ENCODE assay signal across 34 mouse cellular contexts in genomic region chr10:59252396-59252795, GRCm38 (mm10). TPM values are rescaled to one million over a fixed set of nuclear protein-coding genes. Genes with fewer than 3 reads are reported as not detected.
DNase-seq lines count a peak whose midpoint lies in the region; ATAC-seq and TF ChIP-seq lines count a peak whose summit lies in the region.
"Had no signal": no experiment of that assay in that cellular context is flagged by ENCODE, and none has a peak within 500 bp of the region (broad histone marks: within the 10 kb centered on the region; RNA-seq: fewer than 3 reads in every experiment).

No protein-coding gene starts in this region.

- ATAC-seq in embryonic facial prominence, embryonic 14.5 days (ENCODE audit: low read depth), result no peak
- ATAC-seq in lung, postnatal 0 days, result 0 out of 2 replicates have a peak, but pooled peaks have one; percentile 16
- ATAC-seq in limb, embryonic 15.5 days (ENCODE audit: insufficient number of reproducible peaks, low FRiP score, low TSS enrichment, low read depth), result peak; percentile 44; the same call in 1 of the 2 replicates
- ATAC-seq in forebrain, embryonic 11.5 days (replicated peaks; ENCODE audit: low FRiP score), result no peak
- ATAC-seq: forebrain, embryonic 15.5 days; hindbrain, postnatal 0 days had no signal

- no peak overlapping the region for H3K4me2 ChIP-seq in embryonic facial prominence, embryonic 14.5 days (ENCODE audit: low read depth, low read length)
- H3K4me2 ChIP-seq in lung, postnatal 0 days (replicated peaks; ENCODE audit: low read depth, low read length), result no peak overlapping the region
- H3K4me2 ChIP-seq in limb, embryonic 15.5 days, result no peak overlapping the region
- no peak overlapping the region for H3K4me2 ChIP-seq in forebrain, embryonic 11.5 days (ENCODE audit: low read depth, low read length, severe bottlenecking)
- H3K4me2 ChIP-seq: embryonic facial prominence, embryonic 15.5 days; forebrain, embryonic 15.5 days; heart, embryonic 11.5 days; hindbrain, embryonic 12.5 days; liver, embryonic 15.5 days; lung, embryonic 14.5 days; midbrain, embryonic 12.5 days; stomach, embryonic 15.5 days had no signal

- DNase-seq in embryonic facial prominence, embryonic 14.5 days (ENCODE audit: low spot score), result peak; percentile 45
- DNase-seq in embryonic facial prominence, embryonic 10.5 days (ENCODE audit: low spot score), result no peak
- DNase-seq in lung, postnatal 0 days (ENCODE audit: low spot score), result no peak
- no peak for DNase-seq in lung, postnatal 36 days
- DNase-seq in left cerebral cortex, adult 8-10 months (ENCODE audit: low spot score in 2 of 2), result no peak
- DNase-seq in forebrain, embryonic 11.5 days (ENCODE audit: low spot score), result no peak
- no peak for DNase-seq in layer of hippocampus, postnatal 25 days (ENCODE audit: extremely low spot score in 1 of 2, low spot score in 1 of 2)
- DNase-seq: adrenal gland, postnatal 14 days; cerebellum, adult 11 months; cerebellum, adult 9-10 months; cerebellum, postnatal 36 days; gastrocnemius, adult 2 months; gastrocnemius, postnatal 36 days; heart, adult 18-20 months; heart, postnatal 36 days; kidney, adult 2 months; kidney, postnatal 36 days; left cerebral cortex, postnatal 4 days; lung, embryonic 14.5 days; retina, postnatal 1 day; right cerebral cortex, postnatal 14 days; thymus, adult 2 months; thymus, postnatal 36 days had no signal

- H3K4me1 ChIP-seq in embryonic facial prominence, embryonic 14.5 days (ENCODE audit: control insufficient read depth, insufficient read depth, low read length), result 0 out of 2 replicates have a peak, but pooled peaks cover 8% of the 10 kb centered on the region
- H3K4me1 ChIP-seq in embryonic facial prominence, embryonic 10.5 days, result peaks cover 4% of the 10 kb centered on the region; the same call in 1 of the 2 replicates
- H3K4me1 ChIP-seq in lung, postnatal 0 days (ENCODE audit: insufficient read depth, low read depth, low read length), result no peaks in the 10 kb centered on the region; the same call in 1 of the 2 replicates
- 0 out of 2 replicates have a peak, but pooled peaks cover 5% of the 10 kb centered on the region for H3K4me1 ChIP-seq in limb, embryonic 15.5 days
- H3K4me1 ChIP-seq in forebrain, embryonic 11.5 days (replicated peaks; ENCODE audit: control insufficient read depth, insufficient read depth, low read length), result no peaks in the 10 kb centered on the region
- H3K4me1 ChIP-seq: embryonic facial prominence, embryonic 15.5 days; forebrain, embryonic 15.5 days; hindbrain, embryonic 12.5 days; midbrain, embryonic 12.5 days had no signal

- no peaks in the 10 kb centered on the region for H3K36me3 ChIP-seq in embryonic facial prominence, embryonic 14.5 days (ENCODE audit: control insufficient read depth, insufficient read depth, low read length)
- H3K36me3 ChIP-seq in embryonic facial prominence, embryonic 10.5 days (replicated peaks), result no peaks in the 10 kb centered on the region
- no peaks in the 10 kb centered on the region for H3K36me3 ChIP-seq in lung, postnatal 0 days (ENCODE audit: insufficient read depth, low read length)
- H3K36me3 ChIP-seq in limb, embryonic 15.5 days, result no peaks in the 10 kb centered on the region
- no peaks in the 10 kb centered on the region for H3K36me3 ChIP-seq in forebrain, embryonic 11.5 days (ENCODE audit: control insufficient read depth, insufficient read depth, low read length)
- H3K36me3 ChIP-seq: embryonic facial prominence, embryonic 15.5 days; forebrain, embryonic 15.5 days; hindbrain, embryonic 12.5 days; liver, embryonic 15.5 days; midbrain, embryonic 12.5 days; stomach, embryonic 15.5 days had no signal

- no peak overlapping the region for H3K9ac ChIP-seq in embryonic facial prominence, embryonic 14.5 days (ENCODE audit: low read depth, low read length)
- no peak overlapping the region for H3K9ac ChIP-seq in lung, postnatal 0 days (replicated peaks; ENCODE audit: low read depth)
- no peak overlapping the region for H3K9ac ChIP-seq in limb, embryonic 15.5 days
- H3K9ac ChIP-seq in forebrain, embryonic 11.5 days (ENCODE audit: low read length), result no peak overlapping the region
- H3K9ac ChIP-seq: embryonic facial prominence, embryonic 15.5 days; forebrain, embryonic 15.5 days; hindbrain, embryonic 12.5 days; liver, embryonic 15.5 days; lung, embryonic 14.5 days; midbrain, embryonic 12.5 days; stomach, embryonic 15.5 days had no signal

- TF ChIP-seq EP300 in lung, postnatal 0 days (IDR thresholded peaks at IDR 0.05), result no peak

- 50% methylated on average over 8 of the region's 8 CpGs for WGBS in embryonic facial prominence, embryonic 14.5 days
- 75% methylated on average over 8 of the region's 8 CpGs for WGBS in embryonic facial prominence, embryonic 10.5 days
- 34% methylated on average over 8 of the region's 8 CpGs for WGBS in lung, postnatal 0 days
- WGBS in limb, embryonic 15.5 days, result 22% methylated on average over 8 of the region's 8 CpGs
- WGBS in forebrain, embryonic 11.5 days, result 78% methylated on average over 8 of the region's 8 CpGs

- H3K4me3 ChIP-seq in embryonic facial prominence, embryonic 14.5 days (ENCODE audit: low read depth, low read length), result no peak overlapping the region
- no peak overlapping the region for H3K4me3 ChIP-seq in embryonic facial prominence, embryonic 10.5 days
- no peak overlapping the region for H3K4me3 ChIP-seq in lung, postnatal 0 days (ENCODE audit: low read depth, low read length)
- no peak overlapping the region for H3K4me3 ChIP-seq in limb, embryonic 15.5 days
- no peak overlapping the region for H3K4me3 ChIP-seq in forebrain, embryonic 11.5 days (ENCODE audit: low read depth, low read length)
- H3K4me3 ChIP-seq: embryonic facial prominence, embryonic 15.5 days; forebrain, embryonic 15.5 days; gastrocnemius, adult 2 months; hindbrain, embryonic 12.5 days; layer of hippocampus, adult 2 months; liver, embryonic 15.5 days; midbrain, embryonic 12.5 days; stomach, embryonic 15.5 days had no signal

- no peak overlapping the region for H3K27ac ChIP-seq in embryonic facial prominence, embryonic 14.5 days (replicated peaks; ENCODE audit: low read depth, low read length)
- no peak overlapping the region for H3K27ac ChIP-seq in embryonic facial prominence, embryonic 10.5 days (replicated peaks)
- H3K27ac ChIP-seq in lung, postnatal 0 days (ENCODE audit: low read length), result no peak overlapping the region
- H3K27ac ChIP-seq in limb, embryonic 15.5 days, result no peak overlapping the region
- no peak overlapping the region for H3K27ac ChIP-seq in forebrain, embryonic 11.5 days (ENCODE audit: low read depth, low read length)
- H3K27ac ChIP-seq: embryonic facial prominence, embryonic 15.5 days; forebrain, embryonic 15.5 days; gastrocnemius, adult 2 months; hindbrain, embryonic 12.5 days; hindbrain, postnatal 0 days; layer of hippocampus, adult 2 months; liver, embryonic 15.5 days; midbrain, embryonic 12.5 days; stomach, embryonic 15.5 days had no signal

- 0 out of 2 replicates have a peak, but pooled peaks cover 2% of the 10 kb centered on the region for H3K9me3 ChIP-seq in embryonic facial prominence, embryonic 14.5 days (ENCODE audit: control insufficient read depth, low read length)
- H3K9me3 ChIP-seq in embryonic facial prominence, embryonic 10.5 days, result no peaks in the 10 kb centered on the region
- H3K9me3 ChIP-seq in lung, postnatal 0 days (ENCODE audit: low read length), result no peaks in the 10 kb centered on the region
- H3K9me3 ChIP-seq in limb, embryonic 15.5 days, result no peaks in the 10 kb centered on the region
- no peaks in the 10 kb centered on the region for H3K9me3 ChIP-seq in forebrain, embryonic 11.5 days (ENCODE audit: control insufficient read depth, low read length)
- H3K9me3 ChIP-seq: embryonic facial prominence, embryonic 15.5 days; forebrain, embryonic 15.5 days; hindbrain, embryonic 12.5 days; liver, embryonic 15.5 days; midbrain, embryonic 12.5 days; stomach, embryonic 15.5 days had no signal

- TF ChIP-seq CTCF in lung, postnatal 0 days (IDR thresholded peaks at IDR 0.05), result no peak

- H3K27me3 ChIP-seq in embryonic facial prominence, embryonic 14.5 days (replicated peaks; ENCODE audit: control insufficient read depth, insufficient read depth, low read length), result no peaks in the 10 kb centered on the region
- H3K27me3 ChIP-seq in embryonic facial prominence, embryonic 10.5 days (replicated peaks; ENCODE audit: low read depth, poor library complexity, severe bottlenecking), result no peaks in the 10 kb centered on the region
- no peaks in the 10 kb centered on the region for H3K27me3 ChIP-seq in lung, postnatal 0 days (replicated peaks; ENCODE audit: insufficient read depth, low read length)
- no peaks in the 10 kb centered on the region for H3K27me3 ChIP-seq in limb, embryonic 15.5 days
- no peaks in the 10 kb centered on the region for H3K27me3 ChIP-seq in forebrain, embryonic 11.5 days (ENCODE audit: control insufficient read depth, insufficient read depth, low read length)
- H3K27me3 ChIP-seq: embryonic facial prominence, embryonic 15.5 days; forebrain, embryonic 15.5 days; hindbrain, embryonic 12.5 days; liver, embryonic 15.5 days; midbrain, embryonic 12.5 days; stomach, embryonic 15.5 days had no signal

RNA-seq across cellular contexts. Expression of gene Sowahc, which starts 30.6 kb away (rescaled TPM):
- polyA plus RNA-seq in embryonic facial prominence, embryonic 14.5 days (2014; fragmentation: Nextera tagmentation; extraction: Ambion mirVana), result 9.1 and 10.0 TPM in 2 replicates
- 12.4 and 12.8 TPM in 2 replicates for polyA plus RNA-seq in embryonic facial prominence, embryonic 10.5 days (2016; fragmentation: Nextera tagmentation; extraction: Ambion mirVana)
- polyA plus RNA-seq in lung, postnatal 0 days (2015; fragmentation: Nextera tagmentation; extraction: Ambion mirVana), result 9.7 and 13.2 TPM in 2 replicates
- 21.6 and 22.6 TPM in 2 replicates for polyA plus RNA-seq in limb, embryonic 15.5 days (2015; fragmentation: Nextera tagmentation; extraction: Ambion mirVana)
- total RNA-seq in left cerebral cortex, adult 8-10 months (2022), result 10 to 100 TPM in 1 of 4 experiments, 1 to 10 TPM in 3; 6.8 to 10.4 (median 8.3) TPM
- polyA plus RNA-seq in forebrain, embryonic 11.5 days (2014; fragmentation: Nextera tagmentation; extraction: Ambion mirVana), result 13.7 and 15.2 TPM in 2 replicates
- 1 to 10 TPM; 7.7 to 8.4 TPM for total RNA-seq in layer of hippocampus, postnatal 25 days (2021)
- total RNA-seq: MEL had no signal

RNA-seq across cellular contexts. Expression of gene Sept10, which starts 30.7 kb away (rescaled TPM):
- polyA plus RNA-seq in embryonic facial prominence, embryonic 14.5 days (2014; fragmentation: Nextera tagmentation; extraction: Ambion mirVana), result 40.5 and 47.1 TPM in 2 replicates
- 36.8 and 37.3 TPM in 2 replicates for polyA plus RNA-seq in embryonic facial prominence, embryonic 10.5 days (2016; fragmentation: Nextera tagmentation; extraction: Ambion mirVana)
- 42.2 and 45.2 TPM in 2 replicates for polyA plus RNA-seq in lung, postnatal 0 days (2015; fragmentation: Nextera tagmentation; extraction: Ambion mirVana)
- polyA plus RNA-seq in limb, embryonic 15.5 days (2015; fragmentation: Nextera tagmentation; extraction: Ambion mirVana), result 42.0 and 44.0 TPM in 2 replicates
- 10 to 100 TPM in 1 of 4 experiments, 1 to 10 TPM in 3; 8.9 to 11.2 (median 9.6) TPM for total RNA-seq in left cerebral cortex, adult 8-10 months (2022)
- 31.8 and 37.3 TPM in 2 replicates for polyA plus RNA-seq in forebrain, embryonic 11.5 days (2014; fragmentation: Nextera tagmentation; extraction: Ambion mirVana)
- total RNA-seq in layer of hippocampus, postnatal 25 days (2021), result 1 to 10 TPM; 7.8 to 8.2 TPM
- total RNA-seq: MEL had no signal

Comparison
In these comparisons a context has a peak if more than half of its experiments do, and no peak if none do; other contexts are left out.
1. ATAC-seq: peak in lung, postnatal 0 days (single experiment) and limb, embryonic 15.5 days (single experiment); none in embryonic facial prominence, embryonic 14.5 days (single experiment) and forebrain, embryonic 11.5 days (single experiment).